Mouse (Mus musculus) stomach, postnatal 0 days (tissue): ENCODE data around the gene Khdc1a.
"Not testable (repeated sequence)": the region's sequence is repeated elsewhere in the genome, so short reads cannot be mapped to it uniquely, and the experiment has no call there.

Source experiments
- CTCF ChIP-seq: IDR thresholded peaks from 2 replicates; pipeline ENCODE4 v1.5.1; 2016; ENCODE audit warnings: antibody characterized with exemption, low read depth, mild to moderate bottlenecking, moderate library complexity
- EP300 ChIP-seq: optimal IDR thresholded peaks from 2 replicates; pipeline ENCODE3; 2016; ENCODE audit warnings: antibody characterized with exemption

- TF ChIP-seq CTCF, EP300: not testable (repeated sequence)
These were observed 18.3 kb upstream of the Khdc1a start for GRCm38 (mm10) chr1:21331161-21331560.
